Mouse (Mus musculus) spleen, postnatal 36 days (tissue): ENCODE results near the gene Thpo.

Source experiments
- DNase-seq, 2 experiments: peaks; one replicate each; pipeline ENCODE4 v3.0.0; 2022; ENCODE audit warnings: low spot score in 2 of 2, mixed read lengths in 1 of 2

Gene Thpo

GRCm38 (mm10) chr16:20724338-20724748 lies 10.0 kb downstream of the Thpo start:
- no peak for DNase-seq

- no peak for DNase-seq
These were observed 11.1 kb downstream of the Thpo start for GRCm38 (mm10) chr16:20723247-20723646.

GRCm38 (mm10) chr16:20722736-20723135 lies 11.6 kb downstream of the Thpo start:
- DNase-seq = no peak

GRCm38 (mm10) chr16:20721808-20722207 lies 12.5 kb downstream of the Thpo start:
- DNase-seq = no peak

GRCm38 (mm10) chr16:20717978-20718670 lies 16.2 kb downstream of the Thpo start:
- DNase-seq = no peak

- DNase-seq = peak; percentile 98
These were observed 16.9 kb downstream of the Thpo start, which contains the start of the genes Polr2h and Clcn2 for GRCm38 (mm10) chr16:20717181-20717977. TSS of gene Polr2h (plus strand) at chr16:20717665. TSS of gene Clcn2 (minus strand) at chr16:20717746.

- DNase-seq = no peak
These were observed 17.5 kb downstream of the Thpo start for GRCm38 (mm10) chr16:20716841-20717180.

GRCm38 (mm10) chr16:20715976-20716840 lies 18.1 kb downstream of the Thpo start:
- DNase-seq = peak; percentile 66 to 68

- no peak for DNase-seq
These were observed 18.7 kb downstream of the Thpo start for GRCm38 (mm10) chr16:20715566-20715965.

- DNase-seq = no peak
These were observed 19.1 kb downstream of the Thpo start for GRCm38 (mm10) chr16:20715161-20715560.

GRCm38 (mm10) chr16:20714307-20715080 lies 19.8 kb downstream of the Thpo start:
- DNase-seq = no peak

GRCm38 (mm10) chr16:20712889-20713288 lies 21.4 kb downstream of the Thpo start:
- DNase-seq = peak in 1 of 2 experiments; percentile 39

- DNase-seq = no peak
These were observed 22.1 kb downstream of the Thpo start for GRCm38 (mm10) chr16:20712190-20712589.

GRCm38 (mm10) chr16:20710810-20711209 lies 23.5 kb downstream of the Thpo start:
- DNase-seq = no peak

- DNase-seq = no peak
These were observed 23.9 kb downstream of the Thpo start for GRCm38 (mm10) chr16:20710370-20710769.

- peak in 1 of 2 experiments; percentile 12 for DNase-seq
These were observed 25.2 kb downstream of the Thpo start for GRCm38 (mm10) chr16:20708939-20709734.

- DNase-seq = no peak
These were observed 25.9 kb downstream of the Thpo start for GRCm38 (mm10) chr16:20708220-20708938.

- no peak for DNase-seq
These were observed 27.8 kb downstream of the Thpo start for GRCm38 (mm10) chr16:20706407-20707055.

GRCm38 (mm10) chr16:20705786-20706185 lies 28.5 kb downstream of the Thpo start:
- DNase-seq = no peak
